Mouse (Mus musculus): ENCODE measurements around the gene Golph3. TPM values are rescaled to one million over a fixed set of nuclear protein-coding genes. Genes with fewer than 3 reads are reported as not detected.

Golph3 gene
- total and polyA plus RNA-seq, 2 experiments from 2014 or later, result 55.8 to 116 TPM

DNA sequence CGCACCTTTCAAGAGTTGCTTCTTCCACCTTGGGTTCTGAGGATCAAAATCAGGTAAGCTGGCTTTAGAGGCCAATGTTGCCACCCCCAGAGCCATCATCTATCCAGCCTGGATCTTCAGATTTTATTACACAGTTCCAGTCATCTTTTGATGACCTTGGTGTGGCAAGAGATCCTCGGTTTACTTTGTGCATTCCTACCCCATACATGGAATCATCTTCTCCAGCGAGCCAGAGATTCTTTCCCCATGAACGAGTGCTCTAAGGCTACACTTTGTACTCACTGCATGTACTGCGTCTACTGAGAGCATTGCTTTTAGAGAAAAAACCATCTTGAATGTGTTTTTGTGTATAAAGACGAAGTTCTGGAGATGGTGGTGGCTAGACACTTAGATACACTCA, 34.0 kb downstream of the Golph3 start:
- peaks cover 13% of the 10 kb centered on the region; the same call in 1 of the 2 replicates for H3K36me3 ChIP-seq (ENCODE audit: insufficient read depth, low read length)
- ATAC-seq (ENCODE audit: low FRiP score) (no peak), DNase-seq (ENCODE audit: low spot score) (no peak)
- H3K4me2 ChIP-seq (ENCODE audit: low read depth, low read length, poor library complexity, severe bottlenecking), result no peak overlapping the region
- H3K27ac ChIP-seq (ENCODE audit: low read depth, low read length), result no peak overlapping the region
- WGBS, result 86% methylated on average over 6 of the region's 6 CpGs
- H3K9ac ChIP-seq (replicated peaks; ENCODE audit: low read length, poor library complexity, severe bottlenecking), result no peak overlapping the region
- H3K9me3 ChIP-seq (ENCODE audit: low read length), result no peaks in the 10 kb centered on the region
- no peaks in the 10 kb centered on the region for H3K27me3 ChIP-seq (ENCODE audit: insufficient read depth, low read length)
- H3K4me3 ChIP-seq (ENCODE audit: low read depth, low read length), result no peak overlapping the region
- no peaks in the 10 kb centered on the region for H3K4me1 ChIP-seq (ENCODE audit: insufficient read depth, low read length)
- TF ChIP-seq CTCF (IDR thresholded peaks at IDR 0.05), result no peak

GRCm38 (mm10) chr15:12355907-12356306, 34.7 kb downstream of the Golph3 start:
- H3K4me3 ChIP-seq (ENCODE audit: low read depth, low read length), result no peak overlapping the region
- DNase-seq (ENCODE audit: low spot score) (no peak), ATAC-seq (ENCODE audit: low FRiP score) (no peak)
- H3K27me3 ChIP-seq (ENCODE audit: insufficient read depth, low read length), result no peaks in the 10 kb centered on the region
- no peak overlapping the region for H3K9ac ChIP-seq (replicated peaks; ENCODE audit: low read length, poor library complexity, severe bottlenecking)
- 87% methylated on average over 7 of the region's 7 CpGs for WGBS
- H3K36me3 ChIP-seq (ENCODE audit: insufficient read depth, low read length), result peaks cover 14% of the 10 kb centered on the region; the same call in 1 of the 2 replicates
- no peaks in the 10 kb centered on the region for H3K9me3 ChIP-seq (ENCODE audit: low read length)
- no peaks in the 10 kb centered on the region for H3K4me1 ChIP-seq (ENCODE audit: insufficient read depth, low read length)
- H3K4me2 ChIP-seq (ENCODE audit: low read depth, low read length, poor library complexity, severe bottlenecking), result no peak overlapping the region
- no peak overlapping the region for H3K27ac ChIP-seq (ENCODE audit: low read depth, low read length)
- no peak for TF ChIP-seq CTCF (IDR thresholded peaks at IDR 0.05)

GRCm38 (mm10) chr15:12357459-12357858, 36.2 kb downstream of the Golph3 start:
- H3K9me3 ChIP-seq (ENCODE audit: low read length), result no peaks in the 10 kb centered on the region
- peaks cover 9% of the 10 kb centered on the region; the same call in 1 of the 2 replicates for H3K36me3 ChIP-seq (ENCODE audit: insufficient read depth, low read length)
- H3K9ac ChIP-seq (replicated peaks; ENCODE audit: low read length, poor library complexity, severe bottlenecking), result no peak overlapping the region
- ATAC-seq (ENCODE audit: low FRiP score) (no peak), DNase-seq (ENCODE audit: low spot score) (no peak)
- no peak for TF ChIP-seq CTCF (IDR thresholded peaks at IDR 0.05)
- H3K27me3 ChIP-seq (ENCODE audit: insufficient read depth, low read length), result no peaks in the 10 kb centered on the region
- H3K4me3 ChIP-seq (ENCODE audit: low read depth, low read length), result no peak overlapping the region
- no peak overlapping the region for H3K27ac ChIP-seq (ENCODE audit: low read depth, low read length)
- no peak overlapping the region for H3K4me2 ChIP-seq (ENCODE audit: low read depth, low read length, poor library complexity, severe bottlenecking)
- H3K4me1 ChIP-seq (ENCODE audit: insufficient read depth, low read length), result no peaks in the 10 kb centered on the region

GRCm38 (mm10) chr15:12358384-12358783, 37.1 kb downstream of the Golph3 start:
- Histone ChIP-seq H3K4me2 (ENCODE audit: low read depth, low read length, poor library complexity, severe bottlenecking) (no peak overlapping the region), H3K4me3 (ENCODE audit: low read depth, low read length) (no peak overlapping the region), H3K9me3 (ENCODE audit: low read length) (no peaks in the 10 kb centered on the region), H3K9ac (replicated peaks; ENCODE audit: low read length, poor library complexity, severe bottlenecking) (no peak overlapping the region), H3K36me3 (ENCODE audit: insufficient read depth, low read length) (peaks cover 7% of the 10 kb centered on the region; the same call in 1 of the 2 replicates), H3K27me3 (ENCODE audit: insufficient read depth, low read length) (no peaks in the 10 kb centered on the region), H3K27ac (ENCODE audit: low read depth, low read length) (no peak overlapping the region), H3K4me1 (ENCODE audit: insufficient read depth, low read length) (no peaks in the 10 kb centered on the region)
- no peak for ATAC-seq (ENCODE audit: low FRiP score)
- TF ChIP-seq CTCF (IDR thresholded peaks at IDR 0.05), result no peak
- DNase-seq (ENCODE audit: low spot score), result no peak
- WGBS, result 95% methylated on average over 5 of the region's 5 CpGs

GRCm38 (mm10) chr15:12360519-12361212, 39.4 kb downstream of the Golph3 start:
- TF ChIP-seq CTCF (IDR thresholded peaks at IDR 0.05), result no peak
- Histone ChIP-seq H3K4me3 (ENCODE audit: low read depth, low read length) (no peak overlapping the region), H3K4me1 (ENCODE audit: insufficient read depth, low read length) (no peaks in the 10 kb centered on the region), H3K27me3 (ENCODE audit: insufficient read depth, low read length) (no peaks in the 10 kb centered on the region), H3K36me3 (ENCODE audit: insufficient read depth, low read length) (peaks cover 10% of the 10 kb centered on the region; the same call in 1 of the 2 replicates), H3K4me2 (ENCODE audit: low read depth, low read length, poor library complexity, severe bottlenecking) (no peak overlapping the region), H3K27ac (ENCODE audit: low read depth, low read length) (no peak overlapping the region), H3K9ac (replicated peaks; ENCODE audit: low read length, poor library complexity, severe bottlenecking) (no peak overlapping the region), H3K9me3 (ENCODE audit: low read length) (no peaks in the 10 kb centered on the region)
- 76% methylated on average over 19 of the region's 19 CpGs for WGBS
- no peak for DNase-seq (ENCODE audit: low spot score)
- ATAC-seq (ENCODE audit: low FRiP score), result no peak

DNA sequence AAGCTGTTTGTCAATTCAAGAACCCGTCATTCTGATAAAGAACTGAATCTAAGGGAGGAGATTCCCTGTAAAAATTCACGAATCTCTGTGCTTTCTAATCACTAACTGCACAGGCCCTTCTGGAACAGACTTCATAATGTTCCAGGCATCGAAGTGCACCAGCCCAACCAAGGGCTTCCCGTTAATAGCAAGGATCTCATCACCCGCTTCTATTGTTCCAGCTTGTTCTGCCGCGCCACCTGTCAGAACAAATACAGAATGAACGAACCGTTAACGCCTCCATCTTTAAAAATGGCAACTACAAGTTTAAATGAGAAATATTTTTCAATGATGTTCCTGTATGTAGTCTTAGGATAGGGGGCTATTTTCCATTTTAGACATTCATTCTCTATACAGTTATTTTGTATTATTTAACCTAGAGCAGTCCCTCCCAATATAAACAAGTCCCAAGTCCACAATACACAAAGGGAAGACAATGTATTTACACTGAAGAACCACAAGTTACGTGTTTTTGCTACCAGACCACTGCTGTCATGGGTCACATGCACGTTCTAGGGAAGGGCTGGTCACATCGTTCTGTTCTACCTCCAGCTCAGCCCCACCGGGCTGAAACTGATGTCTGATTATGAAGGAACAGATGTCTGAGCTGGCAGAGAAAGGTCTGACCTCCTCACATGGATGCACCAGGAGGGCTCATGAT, 40.9 kb downstream of the Golph3 start:
- Histone ChIP-seq H3K4me1 (ENCODE audit: insufficient read depth, low read length) (peaks cover 5% of the 10 kb centered on the region; the same call in 1 of the 2 replicates), H3K9me3 (ENCODE audit: low read length) (no peaks in the 10 kb centered on the region), H3K4me2 (ENCODE audit: low read depth, low read length, poor library complexity, severe bottlenecking) (no peak overlapping the region), H3K27me3 (ENCODE audit: insufficient read depth, low read length) (no peaks in the 10 kb centered on the region), H3K9ac (replicated peaks; ENCODE audit: low read length, poor library complexity, severe bottlenecking) (no peak overlapping the region), H3K27ac (ENCODE audit: low read depth, low read length) (no peak overlapping the region), H3K4me3 (ENCODE audit: low read depth, low read length) (no peak overlapping the region), H3K36me3 (ENCODE audit: insufficient read depth, low read length) (peaks cover 7% of the 10 kb centered on the region; the same call in 1 of the 2 replicates)
- no peak for TF ChIP-seq CTCF (IDR thresholded peaks at IDR 0.05)
- ATAC-seq (ENCODE audit: low FRiP score) (no peak), DNase-seq (ENCODE audit: low spot score) (no peak)
- WGBS, result 86% methylated on average over 14 of the region's 14 CpGs
